Mouse (Mus musculus): ENCODE results near the gene Hivep3.

Hivep3 gene

GRCm38 (mm10) chr4:119950181-119950580, 216.6 kb downstream of the Hivep3 start:
- no peak for DNase-seq (ENCODE audit: low spot score)

GRCm38 (mm10) chr4:119951081-119951480, 217.5 kb downstream of the Hivep3 start:
- DNase-seq (ENCODE audit: low spot score), result no peak

- no peak for DNase-seq (ENCODE audit: low spot score)
Measured at GRCm38 (mm10) chr4:119955008-119955407, 221.4 kb downstream of the Hivep3 start.

- no peak for DNase-seq (ENCODE audit: low spot score)
Measured at GRCm38 (mm10) chr4:119957970-119958369, 224.4 kb downstream of the Hivep3 start.

GRCm38 (mm10) chr4:119959293-119959692, 225.7 kb downstream of the Hivep3 start:
- DNase-seq (ENCODE audit: low spot score), result peak; percentile 5

- DNase-seq (ENCODE audit: low spot score), result no peak
Measured at GRCm38 (mm10) chr4:119959873-119960272, 226.3 kb downstream of the Hivep3 start.

- DNase-seq (ENCODE audit: low spot score), result no peak
Measured at GRCm38 (mm10) chr4:119960523-119960922, 226.9 kb downstream of the Hivep3 start.

- DNase-seq (ENCODE audit: low spot score), result no peak
Measured at GRCm38 (mm10) chr4:119961164-119961563, 227.6 kb downstream of the Hivep3 start.

- DNase-seq (ENCODE audit: low spot score), result no peak
Measured at GRCm38 (mm10) chr4:119962066-119962465, 228.5 kb downstream of the Hivep3 start.

- DNase-seq (ENCODE audit: low spot score), result no peak
Measured at GRCm38 (mm10) chr4:119966105-119967072, 232.8 kb downstream of the Hivep3 start.

- DNase-seq (ENCODE audit: low spot score), result no peak
Measured at GRCm38 (mm10) chr4:119967073-119967608, 233.6 kb downstream of the Hivep3 start.

GRCm38 (mm10) chr4:119967636-119968035, 234.1 kb downstream of the Hivep3 start:
- DNase-seq (ENCODE audit: low spot score), result no peak

- DNase-seq (ENCODE audit: low spot score), result no peak
Measured at GRCm38 (mm10) chr4:119968071-119968470, 234.5 kb downstream of the Hivep3 start.

GRCm38 (mm10) chr4:119968887-119969286, 235.3 kb downstream of the Hivep3 start:
- no peak for DNase-seq (ENCODE audit: low spot score)

- no peak for DNase-seq (ENCODE audit: low spot score)
Measured at GRCm38 (mm10) chr4:119970166-119970565, 236.6 kb downstream of the Hivep3 start.

GRCm38 (mm10) chr4:119972375-119972774, 238.8 kb downstream of the Hivep3 start:
- DNase-seq (ENCODE audit: low spot score), result no peak

GRCm38 (mm10) chr4:119973729-119974605, 240.4 kb downstream of the Hivep3 start:
- DNase-seq (ENCODE audit: low spot score), result no peak

GRCm38 (mm10) chr4:119975242-119975641, 241.7 kb downstream of the Hivep3 start:
- DNase-seq (ENCODE audit: low spot score), result no peak

- no peak for DNase-seq (ENCODE audit: low spot score)
Measured at GRCm38 (mm10) chr4:119975822-119976221, 242.2 kb downstream of the Hivep3 start.

- DNase-seq (ENCODE audit: low spot score), result no peak
Measured at GRCm38 (mm10) chr4:119976428-119977168, 243.0 kb downstream of the Hivep3 start.

- no peak for DNase-seq (ENCODE audit: low spot score)
Measured at GRCm38 (mm10) chr4:119977817-119978491, 244.4 kb downstream of the Hivep3 start.
